Mouse (Mus musculus) stomach, embryonic 15.5 days (tissue): ENCODE data around the gene Gm2004. TPM values are rescaled to one million over a fixed set of nuclear protein-coding genes. Genes with fewer than 3 reads are reported as not detected.
"Not testable (repeated sequence)": the region's sequence is repeated elsewhere in the genome, so short reads cannot be mapped to it uniquely, and the experiment has no call there.

Experiments
- ATAC-seq: fragments of 200-750 bp; cut with Nextera tagmentation; 2 replicates; pipeline ENCODE4 v1.8.0; 2017; ENCODE audit warnings: low read depth, moderate number of reproducible peaks, moderate TSS enrichment; ENCODE audit not compliant: insufficient read depth, low FRiP score
- H3K27ac ChIP-seq: fragments of 300-500 bp; sonication (generic); 2 replicates; pipeline ENCODE4 v1.5.1; 2015; ENCODE audit warnings: mild to moderate bottlenecking, inconsistent platforms
- H3K27me3 ChIP-seq: fragments of 300-500 bp; sonication (generic); replicated peaks from 2 replicates; pipeline ENCODE4 v1.6.1; 2015; ENCODE audit warnings: inconsistent platforms
- H3K36me3 ChIP-seq: fragments of 300-500 bp; sonication (generic); 2 replicates; pipeline ENCODE4 v1.6.1; 2015; ENCODE audit warnings: inconsistent platforms
- H3K4me1 ChIP-seq: fragments of 300-500 bp; sonication (generic); 2 replicates; pipeline ENCODE4 v1.6.1; 2015; ENCODE audit warnings: inconsistent platforms
- H3K4me2 ChIP-seq: fragments of 300-500 bp; sonication (generic); 2 replicates; pipeline ENCODE4 v1.6.1; 2015; ENCODE audit warnings: mild to moderate bottlenecking, inconsistent platforms
- H3K4me3 ChIP-seq: fragments of 300-500 bp; sonication (generic); replicated peaks from 2 replicates; pipeline ENCODE4 v1.5.1; 2015; ENCODE audit warnings: inconsistent platforms
- H3K9ac ChIP-seq: fragments of 300-500 bp; sonication (generic); 2 replicates; pipeline ENCODE4 v1.6.1; 2015; ENCODE audit warnings: inconsistent platforms
- H3K9me3 ChIP-seq: fragments of 300-500 bp; sonication (generic); 2 replicates; pipeline ENCODE4 v1.6.1; 2016; ENCODE audit warnings: inconsistent platforms
- WGBS: fragments of 180-500 bp; shearing (Covaris S2); methylation state at CpG from one replicate; pipeline ENCODE4 v1.1.7; 2015; 5-methylcytosine and 5-hydroxymethylcytosine counted together
- polyA plus RNA-seq: library from polyadenylated mRNA; unstranded; fragments of >200 nt; fragmentation: Nextera tagmentation; extraction: Ambion mirVana; gene quantifications from 2 replicates; pipeline ENCODE4 v1.2.1, GENCODE M21; 2015

Gene Gm2004
- 1.6 TPM in 1 of 2 replicates, not detected in the other for polyA plus RNA-seq

- not testable (repeated sequence) for H3K27me3 ChIP-seq, H3K36me3 ChIP-seq, H3K4me1 ChIP-seq, H3K4me3 ChIP-seq, H3K27ac ChIP-seq, H3K4me2 ChIP-seq, H3K9ac ChIP-seq, H3K9me3 ChIP-seq, ATAC-seq
- no CpG with 5 or more reads among the region's 2 CpGs for WGBS
These were observed at the start of gene Gm2004 for GRCm38 (mm10) chr2:176149725-176150124. Gene Gm2004, minus strand, starts transcription at chr2:176149825.

Other genes starting within 250 kb of the Gm2004 start
- gene Zfp966, start 218.7 kb downstream of the Gm2004 start, polyA plus RNA-seq = 3.5 and 3.6 TPM in 2 replicates
- gene Gm2026, start 184.5 kb downstream of the Gm2004 start, polyA plus RNA-seq = 20.8 and 21.5 TPM in 2 replicates
- 8.1 and 9.9 TPM in 2 replicates for gene 2210418O10Rik, start 76.7 kb upstream of the Gm2004 start, polyA plus RNA-seq
- not detected in 2 replicates for gene Gm11009, start 169.7 kb upstream of the Gm2004 start, polyA plus RNA-seq